Mouse (Mus musculus) adrenal gland (tissue): ENCODE data around the gene Hook2.

ENCODE experiments used
- intact Hi-C: fragments of 180-260 bp; cut with DNase I; formaldehyde crosslinking; loops from one replicate; pipeline ENCODE4 v1.15.1; 2025

Hook2 gene

DNA sequence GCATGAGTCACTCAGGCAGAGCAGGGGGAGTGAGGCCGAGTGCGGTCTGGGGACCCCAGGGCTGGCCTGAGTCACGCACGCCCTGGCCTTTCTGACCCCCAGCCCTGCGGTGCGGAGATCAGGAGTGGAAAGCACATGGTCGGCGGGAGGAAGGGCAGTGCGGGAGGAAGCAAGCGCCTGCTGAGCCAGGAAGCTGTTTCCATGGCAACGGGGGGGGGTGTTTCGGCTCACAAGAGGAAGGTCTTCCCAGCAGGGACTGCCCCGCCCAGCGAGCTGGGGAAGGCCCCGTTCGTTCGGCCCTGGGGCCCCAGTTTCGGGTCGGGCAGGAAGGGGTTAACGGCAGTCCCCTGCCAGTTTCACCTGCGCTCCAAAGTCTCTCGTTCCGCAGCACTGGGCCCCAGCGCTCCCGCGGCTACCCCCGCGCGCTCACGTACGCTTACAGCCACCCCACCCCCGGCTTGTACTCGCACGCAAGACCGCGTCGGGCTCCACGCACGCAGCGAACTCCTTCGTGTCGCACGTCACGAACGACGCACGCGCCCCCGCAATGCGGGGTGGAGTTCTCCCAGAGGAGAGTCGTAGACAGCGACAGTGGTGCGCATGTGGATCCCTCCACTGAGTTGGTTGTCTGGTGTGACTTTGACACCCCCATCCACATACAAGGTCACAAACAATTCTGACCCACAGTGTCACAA lies 4.6 kb upstream of the Hook2 start:
- intact Hi-C loops: no loop called here

GRCm38 (mm10) chr8:84986379-84986945 lies 3.9 kb upstream of the Hook2 start:
- intact Hi-C loops: no loop called here

DNA sequence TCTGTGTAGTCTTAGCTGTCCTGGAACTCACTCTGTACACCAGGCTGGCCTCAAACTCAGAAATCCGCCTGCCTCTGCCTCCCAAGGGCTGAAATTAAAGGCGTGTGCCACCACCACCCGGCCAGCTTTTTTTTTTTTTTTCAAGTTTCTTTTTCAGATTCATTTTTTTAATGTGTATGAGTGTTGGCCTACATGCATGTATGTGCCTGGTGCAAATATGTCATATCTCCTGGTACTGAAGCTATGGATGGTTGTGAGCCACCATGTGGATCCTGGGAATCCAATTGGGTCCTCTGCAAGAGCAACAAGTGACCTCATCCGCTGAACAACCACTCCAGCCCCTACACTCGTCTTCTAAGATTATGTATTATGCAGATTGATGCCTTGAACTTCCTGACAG lies 3.0 kb upstream of the Hook2 start:
- intact Hi-C loops: no loop called here

GRCm38 (mm10) chr8:84987903-84988302 lies 2.5 kb upstream of the Hook2 start:
- intact Hi-C loops: no loop called here

DNA sequence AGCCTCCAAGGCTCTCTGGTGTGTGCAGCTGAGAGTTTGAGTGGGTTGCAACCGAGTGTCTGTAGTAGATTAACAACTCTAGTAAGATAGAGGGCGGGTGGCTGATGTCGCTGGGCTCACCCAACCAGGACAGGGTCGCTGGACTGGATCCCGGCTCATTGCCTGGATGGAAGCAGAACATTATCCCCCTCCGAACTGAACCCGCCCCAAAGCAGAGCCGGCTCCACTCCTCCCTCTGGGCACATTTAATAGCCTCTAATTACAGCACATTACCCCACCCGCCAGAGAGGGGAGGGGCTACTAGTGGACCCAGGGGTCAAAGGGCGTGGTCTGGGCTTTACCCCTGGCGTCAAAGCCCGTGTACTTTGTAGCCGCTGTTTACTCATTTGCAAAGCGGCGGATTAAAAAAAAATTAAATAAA lies 1.1 kb upstream of the Hook2 start:
- intact Hi-C loops: no loop called here

- intact Hi-C loops: loop anchor here (1.0 kb wide), 1 partner anchor 16 kb away; no protein-coding TSS in a partner anchor
Observed at GRCm38 (mm10) chr8:84989810-84990209, 593 bp upstream of the Hook2 start.

DNA sequence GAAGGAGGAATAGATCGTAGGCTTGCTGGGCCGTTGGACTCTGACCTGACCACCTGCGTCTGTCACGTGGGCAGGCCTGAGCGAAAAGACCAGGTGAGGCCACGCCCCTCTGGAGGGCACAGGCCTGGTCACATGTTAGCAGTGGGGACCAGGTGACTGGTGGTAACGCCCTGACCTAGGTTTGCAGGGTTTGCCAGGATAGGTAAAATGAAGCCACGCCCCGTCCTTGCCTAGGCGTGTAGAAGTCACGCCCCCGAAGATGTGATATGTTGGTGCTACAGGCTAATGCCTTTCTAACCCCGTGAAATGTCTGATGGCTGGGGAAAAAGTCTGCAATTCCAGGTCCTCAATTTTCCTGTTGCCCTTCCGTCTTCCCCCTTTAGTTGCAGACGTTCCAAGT lies 433 bp downstream of the Hook2 start:
- intact Hi-C loops: loop anchor here (1.0 kb wide), 1 partner anchor 17 kb away; no protein-coding TSS in a partner anchor

DNA sequence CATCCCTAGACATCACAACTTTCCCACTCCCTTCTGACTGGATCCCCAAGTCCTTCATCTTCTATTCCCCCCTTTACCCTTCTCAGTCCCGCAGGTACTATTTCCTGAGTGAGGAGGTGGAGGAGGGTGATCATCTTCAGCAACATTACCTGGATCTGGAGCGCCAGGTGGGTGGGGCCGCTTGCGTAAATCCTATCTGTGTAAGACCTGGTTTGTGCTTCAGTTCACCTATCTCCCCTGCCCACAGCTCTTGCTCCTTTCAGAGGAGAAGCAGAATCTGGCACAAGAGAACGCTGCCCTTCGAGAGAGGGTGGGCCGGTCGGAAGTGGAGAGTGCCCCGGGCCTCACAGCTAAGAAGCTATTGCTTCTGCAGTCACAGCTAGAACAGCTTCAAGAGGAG lies 4.0 kb downstream of the Hook2 start:
- intact Hi-C loops: no loop called here

- intact Hi-C loops: loop anchor here (5.0 kb wide), 1 partner anchor 68 kb away; no protein-coding TSS in a partner anchor
Observed at GRCm38 (mm10) chr8:84995680-84996079, 5.3 kb downstream of the Hook2 start.

DNA sequence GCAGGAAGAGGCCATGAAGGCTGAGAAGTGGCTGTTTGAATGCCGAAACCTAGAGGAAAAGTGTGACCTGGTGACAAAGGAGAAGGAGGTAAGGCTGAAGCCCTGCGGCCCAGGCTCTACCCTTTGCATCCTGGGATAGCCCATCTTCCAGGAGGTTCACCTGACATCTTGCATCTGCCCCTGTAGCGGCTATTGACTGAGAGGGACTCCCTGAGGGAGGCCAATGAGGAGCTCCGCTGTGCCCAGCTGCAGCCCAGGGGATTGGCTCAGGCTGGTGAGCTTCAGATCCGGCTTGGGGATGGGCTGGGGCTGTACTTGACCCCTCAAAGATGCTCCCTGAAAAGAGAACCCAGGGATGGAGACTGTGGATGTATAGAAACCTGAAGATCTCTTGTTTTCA lies 6.6 kb downstream of the Hook2 start:
- intact Hi-C loops: loop anchor here (5.0 kb wide), 1 partner anchor 70 kb away; no protein-coding TSS in a partner anchor

DNA sequence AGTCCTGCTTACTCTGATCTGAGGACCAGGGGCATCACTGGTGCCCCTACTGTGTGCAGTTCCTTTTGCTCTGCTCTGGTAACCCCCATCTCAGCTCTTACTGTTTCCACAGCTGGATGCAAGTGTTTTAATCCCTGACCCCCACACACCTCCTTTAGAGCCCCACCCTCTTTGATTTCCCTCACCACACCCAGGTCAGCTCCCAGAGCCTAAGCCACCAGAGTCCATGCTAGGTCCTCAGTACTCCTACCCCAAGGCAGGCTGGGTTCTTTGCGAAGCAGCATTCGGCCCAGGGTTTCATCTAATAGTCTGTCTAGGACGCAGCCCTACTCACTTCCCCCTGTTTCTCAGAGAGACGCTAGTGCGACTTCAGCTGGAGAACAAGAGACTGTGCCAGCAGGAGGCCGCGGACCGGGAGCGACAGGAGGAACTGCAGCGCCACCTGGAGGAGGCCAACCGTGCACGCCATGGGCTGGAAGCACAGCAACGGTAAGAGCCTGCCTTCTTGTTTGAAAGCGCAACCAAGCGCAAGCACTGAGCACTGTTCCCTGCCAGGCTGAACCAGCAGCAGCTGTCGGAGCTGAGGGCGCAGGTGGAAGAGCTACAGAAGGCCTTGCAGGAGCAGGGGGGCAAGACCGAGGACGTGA lies 7.4 kb downstream of the Hook2 start:
- intact Hi-C loops: loop anchor here (5.0 kb wide), 1 partner anchor 70 kb away; no protein-coding TSS in a partner anchor

- intact Hi-C loops: no loop called here
Observed at GRCm38 (mm10) chr8:85007686-85008085, 17.3 kb downstream of the Hook2 start.

DNA sequence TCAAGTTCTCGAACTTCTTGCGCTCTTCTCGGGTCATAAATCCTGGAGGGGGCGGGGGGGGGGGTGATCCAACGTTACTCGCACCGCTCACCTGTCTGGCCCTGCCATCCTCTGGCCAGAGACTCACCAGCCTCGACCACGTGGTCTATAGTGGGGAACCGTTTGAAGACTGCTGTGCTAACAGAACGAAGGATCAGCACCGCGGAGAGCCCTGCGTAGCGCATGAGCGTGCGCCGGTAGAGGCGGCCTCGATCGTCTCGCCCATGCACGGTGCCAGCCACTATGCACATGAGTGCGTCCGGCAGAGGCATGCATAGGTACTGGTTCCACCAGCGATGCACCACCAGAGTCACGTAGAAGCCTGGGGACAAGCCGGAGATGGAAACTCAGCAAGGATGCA lies 20.8 kb downstream of the Hook2 start:
- intact Hi-C loops: no loop called here

DNA sequence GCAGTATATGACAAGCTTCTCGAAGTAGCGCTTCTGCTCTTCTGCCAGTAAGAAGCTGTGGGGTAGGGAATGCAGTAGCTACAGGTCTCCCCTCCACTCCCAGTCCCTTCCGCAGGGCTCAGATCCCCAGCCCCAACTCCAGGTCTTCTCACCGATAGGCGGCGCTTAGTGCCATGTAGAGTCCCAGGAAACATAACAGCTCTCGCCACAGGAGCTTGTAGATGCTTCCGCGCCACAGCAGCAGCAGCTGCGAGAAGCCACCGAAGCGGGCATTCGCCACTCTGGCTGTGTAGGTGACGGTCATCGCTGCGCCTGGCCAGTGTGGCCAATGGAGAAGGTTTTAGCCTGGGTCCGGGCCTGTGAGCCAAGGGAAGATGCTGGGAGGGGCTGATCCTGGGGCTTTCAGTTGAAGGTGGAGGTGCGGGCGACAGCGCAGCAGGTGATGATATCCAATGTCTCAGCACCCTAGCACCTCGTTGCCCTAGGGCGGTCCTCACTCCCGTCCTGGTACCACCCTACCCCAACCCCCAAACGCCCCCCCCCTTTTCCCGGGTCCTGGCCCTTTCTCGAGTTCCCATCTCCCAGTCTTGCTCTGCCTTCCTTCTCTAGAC lies 22.9 kb downstream of the Hook2 start:
- intact Hi-C loops: no loop called here

DNA sequence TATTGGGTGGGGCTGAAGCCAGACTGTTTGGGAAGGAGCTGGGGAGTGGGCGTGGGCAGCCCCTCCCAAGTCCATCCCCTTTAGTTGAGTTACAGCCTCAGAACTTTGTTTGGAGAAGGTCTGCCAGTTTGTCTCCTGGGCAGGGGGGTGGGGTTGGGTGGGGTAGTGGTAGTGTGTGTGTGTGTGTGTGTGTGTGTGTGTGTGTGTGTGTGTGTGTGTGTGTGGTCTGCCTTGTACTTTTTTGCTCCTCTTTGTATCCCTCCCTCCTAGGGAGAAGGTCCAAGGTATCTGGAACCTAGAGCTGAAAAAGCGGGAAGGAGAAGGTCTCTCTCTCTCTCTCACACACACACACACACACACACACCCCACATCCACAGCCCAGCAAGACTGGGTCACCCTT lies 24.0 kb downstream of the Hook2 start, which contains the start of gene Best2:
Gene Best2 (minus strand): TSS at position 101 of the 400 bp plus-strand sequence.
- intact Hi-C loops: no loop called here

DNA sequence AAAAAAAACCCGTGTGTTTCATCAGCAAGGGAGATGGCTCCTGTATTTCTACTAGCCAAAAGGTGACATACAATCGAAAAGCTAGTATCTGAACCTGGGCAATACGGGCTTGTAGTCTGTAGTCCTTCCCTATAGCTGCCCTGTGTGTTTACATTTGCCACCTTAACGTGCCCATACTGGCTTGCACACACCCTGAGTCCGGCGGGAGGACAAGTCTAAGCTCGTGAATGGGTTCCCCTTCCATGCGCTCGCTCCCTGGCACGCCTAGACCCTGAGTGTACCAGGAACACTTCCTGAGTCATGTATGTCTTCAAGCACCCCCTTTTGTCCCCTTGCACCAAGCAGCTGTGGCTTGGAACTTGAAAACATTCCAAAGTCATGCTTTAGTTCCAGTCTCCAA lies 26.3 kb downstream of the Hook2 start:
- intact Hi-C loops: no loop called here

DNA sequence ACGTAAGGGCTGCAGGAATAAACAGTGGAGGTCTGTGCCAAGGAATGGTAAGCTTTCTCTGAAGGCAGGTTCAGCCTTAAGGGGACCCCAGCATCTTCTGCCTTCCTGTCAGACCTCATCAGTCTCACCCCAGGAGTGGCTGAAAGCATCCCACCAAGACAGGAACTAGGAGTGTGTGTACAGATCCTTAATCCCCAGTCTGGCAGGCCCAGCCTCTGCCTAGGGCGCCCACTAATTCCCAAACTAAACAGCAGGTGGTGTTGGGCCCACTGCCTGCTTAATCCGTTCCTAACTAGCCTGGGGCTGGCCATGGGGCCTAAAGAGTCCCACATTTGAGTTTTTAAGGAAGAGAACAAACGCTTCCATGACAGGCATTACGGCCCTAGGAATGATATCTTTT lies 26.8 kb downstream of the Hook2 start:
- intact Hi-C loops: no loop called here

DNA sequence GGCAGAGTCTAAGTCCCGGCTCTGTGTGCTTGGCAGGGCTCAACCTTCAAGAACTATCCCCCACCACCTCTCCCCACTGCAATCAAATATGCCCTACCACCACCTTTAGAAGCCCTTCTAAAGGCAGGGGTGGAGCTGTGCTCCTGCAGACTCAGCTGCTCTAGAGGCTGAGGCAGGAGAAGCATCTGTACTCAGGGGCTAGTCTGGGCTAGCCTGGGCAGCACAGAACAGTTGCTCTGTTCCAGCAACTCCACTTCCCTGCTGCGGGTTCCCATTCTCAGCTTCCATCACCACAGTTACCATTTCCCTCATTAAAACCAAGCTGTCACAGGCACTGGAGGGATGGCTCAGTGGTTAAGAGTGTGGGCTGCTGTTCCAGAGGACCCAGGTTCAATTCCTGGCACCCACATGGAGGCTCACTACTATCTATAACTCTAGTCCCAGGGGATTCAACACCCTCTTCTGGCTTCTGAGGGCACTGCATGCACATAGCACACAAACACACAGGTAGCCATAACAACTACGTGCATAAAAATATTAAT lies 31.2 kb downstream of the Hook2 start:
- intact Hi-C loops: no loop called here

DNA sequence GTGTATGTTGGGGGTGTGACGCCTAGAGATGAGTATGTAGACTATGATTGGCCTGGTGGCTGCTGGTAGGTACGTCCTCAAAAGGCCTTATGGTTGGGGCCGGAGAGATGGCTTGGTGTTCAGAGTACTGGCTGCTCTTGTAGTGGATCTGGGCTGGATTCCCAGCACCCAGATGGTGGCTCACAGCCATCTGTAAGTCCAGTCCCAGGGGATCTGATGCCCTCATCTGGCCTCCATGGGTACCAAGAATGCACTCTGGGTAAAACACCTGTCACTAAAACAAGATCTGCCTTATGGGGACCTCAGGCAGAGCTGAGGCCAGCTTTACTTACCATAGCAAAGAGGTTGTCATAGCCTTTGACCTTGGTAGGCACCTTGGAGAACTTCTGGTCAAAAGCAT lies 33.4 kb downstream of the Hook2 start:
- intact Hi-C loops: no loop called here

DNA sequence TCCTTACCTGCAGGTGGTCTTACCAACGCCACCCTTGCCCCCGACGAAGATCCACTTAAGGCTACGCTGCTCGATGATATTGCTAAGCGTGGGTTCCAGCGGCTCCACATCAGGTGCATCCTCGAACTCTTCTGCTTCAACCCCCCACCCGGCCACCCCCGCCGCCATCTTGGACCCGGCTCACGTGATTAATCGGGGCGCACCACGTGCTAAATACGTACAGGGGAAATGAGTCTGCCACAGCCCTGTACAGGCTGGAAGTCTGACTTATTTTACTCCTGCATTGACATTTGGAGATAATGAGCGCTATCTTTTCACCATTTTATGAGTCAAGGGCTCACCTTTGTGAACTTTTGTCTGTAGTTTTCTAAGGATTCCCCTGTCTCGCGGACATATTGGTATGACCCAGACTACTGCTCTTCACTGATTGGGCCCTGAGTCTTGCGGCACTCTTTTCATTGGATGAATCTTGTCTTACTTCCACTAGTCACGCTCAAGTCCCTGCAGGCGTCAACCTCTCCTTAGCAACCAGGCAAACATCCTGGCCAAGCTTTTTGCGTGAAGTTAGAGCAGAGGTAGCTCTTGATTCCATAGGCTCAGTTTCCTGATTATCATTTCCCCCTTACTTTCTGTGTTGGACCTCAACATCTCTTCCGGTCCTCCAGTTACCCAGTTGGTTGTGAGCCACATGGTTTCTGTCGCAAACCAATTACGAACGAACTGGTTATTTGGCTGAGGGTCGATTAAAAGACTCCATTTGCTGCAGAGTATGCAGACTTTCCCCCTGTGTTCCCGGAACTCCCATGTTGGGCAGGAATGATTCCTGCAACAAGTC lies 34.9 kb downstream of the Hook2 start, which contains the start of gene Asna1:
Gene Asna1 (minus strand): TSS at position 184 of the 835 bp plus-strand sequence.
- intact Hi-C loops: loop anchor here (5.0 kb wide), 1 partner anchor 48 kb away; the partner anchor contains the start of gene Junb
